Mouse (Mus musculus): ENCODE data around the gene Rfesd. TPM values are rescaled to one million over a fixed set of nuclear protein-coding genes. Genes with fewer than 3 reads are reported as not detected.

Gene Rfesd
- polyA plus RNA-seq, 1 experiment, result 15.3 TPM

DNA sequence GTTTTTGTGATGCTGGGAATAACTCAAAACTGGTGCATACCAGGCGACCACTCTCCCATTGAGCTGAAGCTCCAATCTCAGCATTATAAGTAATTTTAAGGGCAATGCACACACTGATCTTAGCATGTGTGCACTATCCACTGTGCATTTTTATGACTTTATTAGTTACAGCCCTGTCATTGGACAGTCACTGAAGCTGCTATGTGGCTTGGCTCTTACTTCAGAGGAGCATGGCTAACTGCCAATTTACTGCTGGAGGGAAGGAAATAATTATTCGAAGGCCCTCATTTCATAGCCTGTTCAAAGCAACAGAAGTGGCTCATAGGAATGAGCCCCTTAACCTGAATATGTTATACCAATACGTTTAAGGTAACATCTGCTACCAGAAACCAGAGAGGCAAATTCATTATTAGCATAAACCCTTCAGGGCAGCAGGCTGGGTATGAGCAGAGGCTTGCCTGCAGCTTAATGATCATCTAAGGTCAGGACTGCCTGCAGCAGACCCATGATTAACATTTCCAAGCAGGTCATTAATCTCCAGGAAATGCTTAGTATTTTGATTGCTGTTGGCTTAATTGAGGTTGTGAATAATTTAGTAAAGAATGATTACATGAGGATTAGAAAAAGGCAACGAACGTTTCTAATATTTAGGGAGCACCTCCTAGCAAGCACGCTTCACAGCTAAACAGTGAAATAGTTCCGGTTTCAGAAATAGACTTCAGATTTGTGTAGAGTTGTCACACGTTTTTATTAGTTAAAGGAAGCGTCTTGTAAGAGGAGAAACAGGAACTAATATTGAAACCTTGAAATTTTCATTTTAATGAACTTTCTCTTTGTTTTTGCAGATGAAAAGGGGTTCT, 26.1 kb downstream of the Rfesd start:
- Histone ChIP-seq H3K4me1 (ENCODE audit: control insufficient read depth, insufficient read depth, low read length) (peaks cover 16% of the 10 kb centered on the region), H3K27ac (ENCODE audit: insufficient read depth, low read depth, low read length) (peak overlapping the region; percentile 95), H3K4me3 (ENCODE audit: insufficient read depth, low read length) (no peak overlapping the region)
- no peak for TF ChIP-seq POLR2A (IDR thresholded peaks at IDR 0.05; ENCODE audit: borderline replicate concordance, low read depth, low read length)
- no peak for TF ChIP-seq CTCF (IDR thresholded peaks at IDR 0.05; ENCODE audit: low read depth, low read length)

DNA sequence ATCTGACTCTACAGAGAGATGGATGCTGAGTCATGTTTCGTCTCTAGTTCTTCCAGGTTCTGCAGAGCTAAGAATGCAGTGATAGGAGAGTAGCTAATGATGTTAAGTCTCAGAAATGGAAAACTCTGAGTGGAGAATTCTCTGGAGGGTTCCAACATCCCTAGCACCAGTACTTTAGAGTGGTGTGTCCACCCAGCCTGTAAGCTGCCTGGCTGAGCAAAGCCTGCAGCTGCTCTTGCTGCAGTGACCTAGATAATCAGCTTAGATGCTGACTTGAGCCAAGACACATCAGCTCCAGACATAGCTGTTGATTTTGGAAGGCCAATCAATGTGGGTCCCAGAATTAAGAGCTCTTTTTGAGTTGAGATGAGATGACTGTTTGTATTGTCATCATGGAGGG, 30.4 kb downstream of the Rfesd start:
- Histone ChIP-seq H3K4me1 (ENCODE audit: control insufficient read depth, insufficient read depth, low read length) (peaks cover 8% of the 10 kb centered on the region), H3K4me3 (ENCODE audit: insufficient read depth, low read length) (no peak overlapping the region), H3K27ac (ENCODE audit: insufficient read depth, low read depth, low read length) (no peak overlapping the region)
- TF ChIP-seq CTCF (IDR thresholded peaks at IDR 0.05; ENCODE audit: low read depth, low read length), result no peak
- TF ChIP-seq POLR2A (IDR thresholded peaks at IDR 0.05; ENCODE audit: borderline replicate concordance, low read depth, low read length), result no peak

DNA sequence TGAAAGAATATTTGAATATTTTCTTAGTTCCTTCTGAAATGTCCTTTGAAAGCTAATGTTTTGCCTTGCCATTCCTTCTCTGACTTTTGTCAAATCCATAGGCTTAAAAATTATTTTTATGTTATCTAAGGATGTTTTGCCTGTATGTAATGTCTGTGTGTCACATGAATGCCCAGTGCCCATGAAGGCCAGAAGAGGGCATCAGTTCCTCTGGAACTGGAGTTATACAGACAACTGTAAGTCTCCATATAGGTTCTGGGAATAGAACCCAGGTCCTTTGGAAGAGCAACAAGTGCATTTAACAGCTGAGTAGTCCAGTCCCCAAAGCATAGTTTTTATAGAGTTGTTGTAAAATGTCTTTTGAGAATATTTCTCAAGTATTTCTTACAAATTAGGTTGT, 36.6 kb downstream of the Rfesd start:
- no peaks in the 10 kb centered on the region for H3K4me1 ChIP-seq (ENCODE audit: control insufficient read depth, insufficient read depth, low read length)
- no peak overlapping the region for H3K27ac ChIP-seq (ENCODE audit: insufficient read depth, low read depth, low read length)
- no peak for TF ChIP-seq CTCF (IDR thresholded peaks at IDR 0.05; ENCODE audit: low read depth, low read length)
- no peak for TF ChIP-seq POLR2A (IDR thresholded peaks at IDR 0.05; ENCODE audit: borderline replicate concordance, low read depth, low read length)
- no peak overlapping the region for H3K4me3 ChIP-seq (ENCODE audit: insufficient read depth, low read length)

DNA sequence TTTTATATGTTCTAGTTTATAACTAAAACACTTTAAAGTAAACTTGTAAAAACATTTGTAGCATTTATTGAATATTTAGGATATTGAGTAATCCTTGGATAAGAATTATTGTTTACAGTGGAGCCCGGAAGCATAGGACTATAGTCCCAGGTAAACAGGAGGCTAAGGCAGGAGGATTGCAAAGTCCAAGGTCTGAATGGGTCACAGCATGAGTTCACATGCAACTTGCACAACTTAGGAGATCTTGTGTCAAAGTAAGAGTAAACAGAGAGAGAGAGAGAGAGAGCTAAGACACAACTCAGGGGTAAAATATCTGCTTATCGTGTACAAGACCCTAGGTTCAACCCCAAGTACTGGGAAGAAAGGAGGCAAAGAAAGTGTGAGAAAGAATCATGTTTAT, 41.9 kb downstream of the Rfesd start:
- Histone ChIP-seq H3K4me3 (ENCODE audit: insufficient read depth, low read length) (no peak overlapping the region), H3K4me1 (ENCODE audit: control insufficient read depth, insufficient read depth, low read length) (no peaks in the 10 kb centered on the region), H3K27ac (ENCODE audit: insufficient read depth, low read depth, low read length) (no peak overlapping the region)
- TF ChIP-seq POLR2A (IDR thresholded peaks at IDR 0.05; ENCODE audit: borderline replicate concordance, low read depth, low read length) (no peak), CTCF (IDR thresholded peaks at IDR 0.05; ENCODE audit: low read depth, low read length) (no peak)

- H3K27ac ChIP-seq (ENCODE audit: insufficient read depth, low read depth, low read length), result no peak overlapping the region
- TF ChIP-seq CTCF (IDR thresholded peaks at IDR 0.05; ENCODE audit: low read depth, low read length), result no peak
- TF ChIP-seq POLR2A (IDR thresholded peaks at IDR 0.05; ENCODE audit: borderline replicate concordance, low read depth, low read length), result no peak
- H3K4me3 ChIP-seq (ENCODE audit: insufficient read depth, low read length), result no peak overlapping the region
- H3K4me1 ChIP-seq (ENCODE audit: control insufficient read depth, insufficient read depth, low read length), result no peaks in the 10 kb centered on the region
Observed at GRCm38 (mm10) chr13:75976218-75976617, 42.3 kb downstream of the Rfesd start.

DNA sequence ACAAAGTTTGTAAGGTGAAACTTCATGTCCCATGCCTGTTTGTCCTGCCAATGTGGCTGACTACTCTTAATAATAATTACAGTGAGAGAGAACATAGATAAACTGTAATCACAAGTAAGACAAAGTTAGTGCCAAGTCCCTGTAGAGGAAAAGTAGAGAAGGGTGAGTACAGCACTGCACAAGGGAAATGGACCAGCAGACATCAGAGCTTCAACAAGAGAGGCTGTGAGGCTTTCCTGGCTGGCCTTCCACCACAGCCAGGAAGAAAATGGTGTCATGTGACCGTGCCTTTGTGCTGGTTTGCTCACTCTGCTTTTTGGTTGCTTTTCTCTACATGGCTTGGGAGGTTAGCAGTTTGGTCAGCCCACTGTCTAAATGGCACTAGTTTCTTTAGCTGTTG, 42.9 kb downstream of the Rfesd start:
- no peak overlapping the region for H3K27ac ChIP-seq (ENCODE audit: insufficient read depth, low read depth, low read length)

DNA sequence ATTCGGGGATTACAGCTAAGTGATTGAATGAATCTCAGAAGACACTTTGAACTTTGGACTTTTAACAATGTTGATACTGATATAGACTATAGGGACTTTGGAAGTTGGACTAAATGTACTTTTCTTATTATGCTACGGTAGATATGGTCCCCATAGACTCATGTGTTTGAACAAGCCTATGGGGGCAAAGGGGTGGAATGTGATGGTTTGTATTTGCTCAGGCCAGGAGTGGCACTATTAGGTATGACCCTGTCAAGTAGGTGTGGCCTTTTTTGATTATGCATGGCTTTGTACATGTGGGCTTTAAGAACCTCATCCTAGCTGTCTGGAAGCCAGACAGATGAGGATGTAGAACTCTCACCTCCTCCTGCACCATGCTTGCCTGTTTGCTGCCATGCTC, 44.0 kb downstream of the Rfesd start:
- TF ChIP-seq CTCF (IDR thresholded peaks at IDR 0.05; ENCODE audit: low read depth, low read length), result no peak
- no peak for TF ChIP-seq POLR2A (IDR thresholded peaks at IDR 0.05; ENCODE audit: borderline replicate concordance, low read depth, low read length)
- Histone ChIP-seq H3K27ac (ENCODE audit: insufficient read depth, low read depth, low read length) (no peak overlapping the region), H3K4me3 (ENCODE audit: insufficient read depth, low read length) (no peak overlapping the region), H3K4me1 (ENCODE audit: control insufficient read depth, insufficient read depth, low read length) (no peaks in the 10 kb centered on the region)

More for the DNA sequence above, 42.9 kb downstream of the Rfesd start:
- TF ChIP-seq POLR2A (IDR thresholded peaks at IDR 0.05; ENCODE audit: borderline replicate concordance, low read depth, low read length) (no peak), CTCF (IDR thresholded peaks at IDR 0.05; ENCODE audit: low read depth, low read length) (no peak)
- Histone ChIP-seq H3K4me3 (ENCODE audit: insufficient read depth, low read length) (no peak overlapping the region), H3K4me1 (ENCODE audit: control insufficient read depth, insufficient read depth, low read length) (no peaks in the 10 kb centered on the region)

DNA sequence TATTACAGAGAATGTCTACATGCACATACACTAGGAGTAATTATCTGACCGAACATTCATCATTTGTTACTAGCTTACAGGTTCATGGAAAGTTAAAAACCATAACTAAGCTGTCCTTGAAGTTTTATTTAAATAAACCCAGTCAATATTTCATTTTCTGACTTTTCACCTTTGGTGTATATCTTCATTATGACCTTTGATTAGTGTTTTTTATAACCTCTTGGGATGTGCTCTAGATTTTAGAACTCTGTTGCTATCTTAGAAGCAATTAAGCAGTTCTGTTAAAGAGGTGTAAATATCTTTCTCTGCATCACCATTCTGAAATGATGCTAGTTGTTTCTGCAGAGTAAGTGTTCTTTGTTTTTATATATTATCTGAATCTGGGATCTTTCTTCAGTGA, 51.7 kb downstream of the Rfesd start, which contains the start of gene Spata9:
TSS of gene Spata9 (plus strand) at position 301 of the 400 bp plus-strand sequence.
- TF ChIP-seq CTCF (IDR thresholded peaks at IDR 0.05; ENCODE audit: low read depth, low read length) (no peak), POLR2A (IDR thresholded peaks at IDR 0.05; ENCODE audit: borderline replicate concordance, low read depth, low read length) (no peak)
- H3K4me1 ChIP-seq (ENCODE audit: control insufficient read depth, insufficient read depth, low read length), result no peaks in the 10 kb centered on the region
- H3K4me3 ChIP-seq (ENCODE audit: insufficient read depth, low read length), result no peak within 1 kb of the TSS
- H3K27ac ChIP-seq (ENCODE audit: insufficient read depth, low read depth, low read length), result no peak within 1 kb of the TSS

GRCm38 (mm10) chr13:75955357-75955992, 63.0 kb downstream of the Rfesd start:
- Histone ChIP-seq H3K4me1 (ENCODE audit: control insufficient read depth, insufficient read depth, low read length) (no peaks in the 10 kb centered on the region), H3K27ac (ENCODE audit: insufficient read depth, low read depth, low read length) (no peak overlapping the region), H3K4me3 (ENCODE audit: insufficient read depth, low read length) (no peak overlapping the region)
- no peak for TF ChIP-seq CTCF (IDR thresholded peaks at IDR 0.05; ENCODE audit: low read depth, low read length)
- TF ChIP-seq POLR2A (IDR thresholded peaks at IDR 0.05; ENCODE audit: borderline replicate concordance, low read depth, low read length), result no peak

Other genes starting within 250 kb of the Rfesd start
- gene Glrx, start 178.9 kb downstream of the Rfesd start, polyA plus RNA-seq (2012; ENCODE audit: insufficient read depth, insufficient read length, missing spikeins), result 112 and 121 TPM in 2 replicates
- gene Rhobtb3, start 74.8 kb downstream of the Rfesd start, polyA plus RNA-seq (2012; ENCODE audit: insufficient read depth, insufficient read length, missing spikeins), result 0.55 and 1.3 TPM in 2 replicates
- not detected in 2 replicates for gene Spata9, start 51.6 kb downstream of the Rfesd start, polyA plus RNA-seq (2012; ENCODE audit: insufficient read depth, insufficient read length, missing spikeins)
- gene Gpr150, start 38.3 kb upstream of the Rfesd start, polyA plus RNA-seq (2012; ENCODE audit: insufficient read depth, insufficient read length, missing spikeins), result not detected in 2 replicates
- gene Arsk, start 79.9 kb upstream of the Rfesd start, polyA plus RNA-seq (2012; ENCODE audit: insufficient read depth, insufficient read length, missing spikeins), result 23.0 and 26.7 TPM in 2 replicates
- 8.6 and 10.6 TPM in 2 replicates for gene Ttc37, start 80.0 kb upstream of the Rfesd start, polyA plus RNA-seq (2012; ENCODE audit: insufficient read depth, insufficient read length, missing spikeins)

Measured in bone marrow macrophage, adult 2 months (primary cell).